Mouse (Mus musculus) gastrocnemius, adult 8-10 months (tissue): ENCODE data around the gene Cerkl. TPM values are rescaled to one million over a fixed set of nuclear protein-coding genes. Genes with fewer than 3 reads are reported as not detected.

Experiments
- DNase-seq, 2 experiments: peaks; one replicate each; pipeline ENCODE4 v3.0.0; 2022; ENCODE audit warnings: low spot score in 2 of 2
- total RNA-seq, 4 experiments: library from RNA; stranded (reverse); gene quantifications; 2 replicates each; pipeline ENCODE4 v1.2.4; 2022

Gene Cerkl
- total RNA-seq, 4 experiments from 2014 or later, result 0.19 to 0.82 (median 0.57) TPM

GRCm38 (mm10) chr2:79443861-79444620 lies 12.5 kb downstream of the Cerkl start:
- no peak for DNase-seq

GRCm38 (mm10) chr2:79443401-79443800 lies 13.2 kb downstream of the Cerkl start:
- DNase-seq, result no peak

GRCm38 (mm10) chr2:79442906-79443305 lies 13.7 kb downstream of the Cerkl start:
- no peak for DNase-seq

- DNase-seq, result no peak
These were observed 14.4 kb downstream of the Cerkl start for GRCm38 (mm10) chr2:79442227-79442626.

GRCm38 (mm10) chr2:79430061-79430460 lies 26.5 kb downstream of the Cerkl start:
- DNase-seq, result no peak

GRCm38 (mm10) chr2:79429650-79430049 lies 26.9 kb downstream of the Cerkl start:
- peak; percentile 20 to 21 for DNase-seq

GRCm38 (mm10) chr2:79429108-79429507 lies 27.5 kb downstream of the Cerkl start:
- DNase-seq, result no peak

GRCm38 (mm10) chr2:79428569-79429104 lies 27.9 kb downstream of the Cerkl start:
- peak in 1 of 2 experiments; percentile 5 for DNase-seq

- no peak for DNase-seq
These were observed 28.6 kb downstream of the Cerkl start for GRCm38 (mm10) chr2:79428022-79428421.

GRCm38 (mm10) chr2:79421696-79422095 lies 34.9 kb downstream of the Cerkl start:
- no peak for DNase-seq

GRCm38 (mm10) chr2:79414505-79414904 lies 42.1 kb downstream of the Cerkl start:
- no peak for DNase-seq

GRCm38 (mm10) chr2:79410903-79411255 lies 45.7 kb downstream of the Cerkl start:
- DNase-seq, result no peak

GRCm38 (mm10) chr2:79410247-79410902 lies 46.2 kb downstream of the Cerkl start:
- DNase-seq, result no peak

- DNase-seq, result no peak
These were observed 50.8 kb downstream of the Cerkl start for GRCm38 (mm10) chr2:79405661-79406405.

GRCm38 (mm10) chr2:79400045-79400444 lies 56.5 kb downstream of the Cerkl start:
- no peak for DNase-seq

- no peak for DNase-seq
These were observed 57.2 kb downstream of the Cerkl start for GRCm38 (mm10) chr2:79399234-79400000.

GRCm38 (mm10) chr2:79398831-79399230 lies 57.8 kb downstream of the Cerkl start:
- DNase-seq, result no peak

GRCm38 (mm10) chr2:79398343-79398742 lies 58.2 kb downstream of the Cerkl start:
- no peak for DNase-seq

- no peak for DNase-seq
These were observed 59.5 kb downstream of the Cerkl start for GRCm38 (mm10) chr2:79397107-79397506.

GRCm38 (mm10) chr2:79379087-79380041 lies 77.2 kb downstream of the Cerkl start:
- DNase-seq, result no peak
